Mouse (Mus musculus) liver, embryonic 14.5 days (tissue): ENCODE data around the gene Olfr522. TPM values are rescaled to one million over a fixed set of nuclear protein-coding genes. Genes with fewer than 3 reads are reported as not detected.

ENCODE experiments used
- ATAC-seq: fragments of 200-750 bp; cut with Nextera tagmentation; 2 replicates; pipeline ENCODE4 v1.8.0; 2017; ENCODE audit warnings: moderate number of reproducible peaks, mild to moderate bottlenecking, moderate library complexity; ENCODE audit not compliant: insufficient read depth
- DNase-seq, 3 experiments: peaks; one replicate each; pipeline ENCODE4 v3.0.0-alpha.2; 2012 to 2013; ENCODE audit warnings: low read depth in 3 of 3, low spot score in 3 of 3
- H3K27ac ChIP-seq: fragments of 300-500 bp; sonication (generic); 2 replicates; pipeline ENCODE4 v1.5.1; 2014; ENCODE audit warnings: moderate library complexity, mild to moderate bottlenecking, control low read depth, inconsistent platforms
- H3K27me3 ChIP-seq: fragments of 300-500 bp; sonication (generic); 2 replicates; pipeline ENCODE4 v1.6.1; 2014; ENCODE audit warnings: mild to moderate bottlenecking, low read length, moderate library complexity; ENCODE audit not compliant: control insufficient read depth, insufficient read depth
- H3K36me3 ChIP-seq: fragments of 300-500 bp; sonication (generic); replicated peaks from 2 replicates; pipeline ENCODE4 v1.6.1; 2014; ENCODE audit warnings: low read depth; ENCODE audit not compliant: control insufficient read depth, insufficient read depth
- H3K4me1 ChIP-seq, 2 experiments: fragments of 200-500 bp in 1 of 2; fragments of 300-500 bp in 1 of 2; sonication (generic) in 1 of 2; replicated peaks; 2 replicates each; pipeline ENCODE4 v1.6.1; 2012 to 2014; ENCODE audit warnings: antibody characterized with exemption in 1 of 2, inconsistent platforms in 1 of 2, low read length in 1 of 2; ENCODE audit not compliant: control insufficient read depth in 2 of 2, insufficient read depth in 2 of 2
- H3K4me2 ChIP-seq: fragments of 300-500 bp; sonication (generic); 2 replicates; pipeline ENCODE4 v1.6.1; 2014; ENCODE audit warnings: low read depth, mild to moderate bottlenecking, control low read depth, moderate library complexity
- H3K4me3 ChIP-seq, 2 experiments: fragments of 200-500 bp in 1 of 2; fragments of 300-500 bp in 1 of 2; sonication (generic) in 1 of 2; 2 replicates each; pipeline ENCODE4 v1.5.1; 2012 to 2014; ENCODE audit warnings: low read depth in 2 of 2, low read length in 2 of 2, mild to moderate bottlenecking in 2 of 2, control low read depth in 1 of 2, inconsistent platforms in 1 of 2, moderate library complexity in 1 of 2; ENCODE audit not compliant: insufficient read depth in 1 of 2
- H3K9ac ChIP-seq: fragments of 300-500 bp; sonication (generic); replicated peaks from 2 replicates; pipeline ENCODE4 v1.6.1; 2014; ENCODE audit warnings: mild to moderate bottlenecking, control low read depth, moderate library complexity
- H3K9me3 ChIP-seq: fragments of 300-500 bp; sonication (generic); 2 replicates; pipeline ENCODE4 v1.6.1; 2016; ENCODE audit warnings: low read length, mixed read lengths; ENCODE audit not compliant: control insufficient read depth
- CTCF ChIP-seq: IDR thresholded peaks from 2 replicates; pipeline ENCODE4 v1.5.1; 2016; ENCODE audit warnings: antibody characterized with exemption, low read depth, control low read depth
- EP300 ChIP-seq: IDR thresholded peaks from 2 replicates; pipeline ENCODE4 v1.6.1; 2016; ENCODE audit warnings: antibody characterized with exemption, low read depth
- WGBS: fragments of 180-500 bp; shearing (Covaris S2); extraction: QIAGEN DNeasy Blood & Tissue Kit; methylation state at CpG from one replicate; pipeline ENCODE4 v1.1.7; 2014; ENCODE audit not compliant: insufficient replicate concordance; 5-methylcytosine and 5-hydroxymethylcytosine counted together
- polyA plus RNA-seq, 2 experiments: library from polyadenylated mRNA; depleted of rRNA in 1 of 2; stranded (reverse) in 1 of 2; unstranded in 1 of 2; fragments of >200 nt; fragmentation: Nextera tagmentation in 1 of 2; extraction: Ambion mirVana in 1 of 2; gene quantifications; 2 replicates each; pipeline versions ENCODE4 v1.2.1 to v1.2.3; 2012 to 2014

Olfr522 gene
- polyA plus RNA-seq, 2 experiments = not detected

DNA sequence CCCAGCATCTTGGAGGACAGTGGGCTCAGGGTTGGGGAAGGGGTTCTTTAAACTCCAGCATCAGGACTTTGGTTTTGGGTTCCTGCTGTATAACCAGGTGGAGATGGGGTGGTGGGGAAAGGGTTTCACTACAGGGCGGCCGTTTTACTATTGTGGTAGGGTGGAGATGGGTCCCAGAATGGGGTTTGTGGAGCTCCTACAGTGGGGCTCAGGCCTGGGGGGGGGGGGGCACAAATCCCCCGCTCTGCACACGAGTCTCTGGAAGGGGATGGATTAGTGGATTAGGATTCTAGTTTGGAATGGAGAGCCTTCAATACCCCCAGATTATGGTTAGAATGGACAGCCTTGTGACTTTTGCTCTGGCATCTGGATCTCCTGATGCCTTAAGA is 10.7 kb downstream of the Olfr522 start:
- no peak for DNase-seq
- H3K36me3 ChIP-seq = no peaks in the 10 kb centered on the region; the same call in 1 of the 2 replicates
- H3K4me1 ChIP-seq = no peaks in the 10 kb centered on the region
- no peak overlapping the region for H3K27ac ChIP-seq
- no peaks in the 10 kb centered on the region for H3K9me3 ChIP-seq
- H3K4me2 ChIP-seq = no peak overlapping the region
- H3K9ac ChIP-seq = no peak overlapping the region
- 11% methylated on average over 4 of the region's 4 CpGs for WGBS
- no peak for TF ChIP-seq CTCF
- no peak for TF ChIP-seq EP300
- no peak for ATAC-seq
- H3K27me3 ChIP-seq = peaks cover 27% of the 10 kb centered on the region
- no peak overlapping the region for H3K4me3 ChIP-seq

GRCm38 (mm10) chr7:140153383-140153782 is 11.2 kb downstream of the Olfr522 start:
- DNase-seq (no peak), ATAC-seq (0 out of 2 replicates have a peak, but pooled peaks have one; percentile 23)
- no peaks in the 10 kb centered on the region; the same call in 1 of the 2 replicates for H3K36me3 ChIP-seq
- peaks cover 27% of the 10 kb centered on the region for H3K27me3 ChIP-seq
- no peaks in the 10 kb centered on the region for H3K4me1 ChIP-seq
- no peak overlapping the region for H3K4me3 ChIP-seq
- no peak overlapping the region for H3K27ac ChIP-seq
- WGBS = 12% methylated on average over 28 of the region's 28 CpGs
- no peaks in the 10 kb centered on the region for H3K9me3 ChIP-seq
- TF ChIP-seq CTCF (no peak), EP300 (no peak)
- no peak overlapping the region for H3K4me2 ChIP-seq
- no peak overlapping the region for H3K9ac ChIP-seq

GRCm38 (mm10) chr7:140144550-140144949 is 20.0 kb downstream of the Olfr522 start:
- no peaks in the 10 kb centered on the region; the same call in 1 of the 2 replicates for H3K36me3 ChIP-seq
- ATAC-seq (no peak), DNase-seq (no peak)
- 69% methylated on average over 4 of the region's 4 CpGs for WGBS
- no peak overlapping the region for H3K4me2 ChIP-seq
- H3K27me3 ChIP-seq = no peaks in the 10 kb centered on the region
- H3K9ac ChIP-seq = no peak overlapping the region
- H3K9me3 ChIP-seq = no peaks in the 10 kb centered on the region
- H3K4me1 ChIP-seq = no peaks in the 10 kb centered on the region
- TF ChIP-seq EP300 (no peak), CTCF (no peak)
- no peak overlapping the region for H3K4me3 ChIP-seq
- H3K27ac ChIP-seq = no peak overlapping the region

GRCm38 (mm10) chr7:140141350-140141749 is 23.2 kb downstream of the Olfr522 start:
- ATAC-seq = no peak
- WGBS = 4% methylated on average over 14 of the region's 14 CpGs
- Histone ChIP-seq H3K4me1 (peaks cover 0 to 3% of the 10 kb centered on the region in 2 experiments; a peak in 2 of 4 replicates), H3K27ac (no peak overlapping the region), H3K4me2 (no peak overlapping the region), H3K36me3 (no peaks in the 10 kb centered on the region), H3K9me3 (no peaks in the 10 kb centered on the region), H3K9ac (no peak overlapping the region), H3K4me3 (no peak overlapping the region), H3K27me3 (no peaks in the 10 kb centered on the region)
- TF ChIP-seq EP300 (no peak), CTCF (peak; percentile 82)
- peak; percentile 38 to 46 (median 40) for DNase-seq

GRCm38 (mm10) chr7:140138021-140138310 is 26.6 kb downstream of the Olfr522 start:
- Histone ChIP-seq H3K4me3 (peak overlapping the region; percentile 69 to 84), H3K27me3 (no peaks in the 10 kb centered on the region), H3K9me3 (no peaks in the 10 kb centered on the region), H3K27ac (peak overlapping the region; percentile 44), H3K36me3 (no peaks in the 10 kb centered on the region), H3K4me2 (peak overlapping the region; percentile 81), H3K9ac (peak overlapping the region; percentile 77), H3K4me1 (peaks cover 0 to 6% of the 10 kb centered on the region in 2 experiments; a peak in 2 of 4 replicates)
- no peak for TF ChIP-seq EP300
- TF ChIP-seq CTCF = no peak
- DNase-seq (no peak), ATAC-seq (no peak)
- 0% methylated on average over 8 of the region's 8 CpGs for WGBS
